Comparison of ENCODE assay signal across 16 mouse cellular contexts in the genomic region with DNA sequence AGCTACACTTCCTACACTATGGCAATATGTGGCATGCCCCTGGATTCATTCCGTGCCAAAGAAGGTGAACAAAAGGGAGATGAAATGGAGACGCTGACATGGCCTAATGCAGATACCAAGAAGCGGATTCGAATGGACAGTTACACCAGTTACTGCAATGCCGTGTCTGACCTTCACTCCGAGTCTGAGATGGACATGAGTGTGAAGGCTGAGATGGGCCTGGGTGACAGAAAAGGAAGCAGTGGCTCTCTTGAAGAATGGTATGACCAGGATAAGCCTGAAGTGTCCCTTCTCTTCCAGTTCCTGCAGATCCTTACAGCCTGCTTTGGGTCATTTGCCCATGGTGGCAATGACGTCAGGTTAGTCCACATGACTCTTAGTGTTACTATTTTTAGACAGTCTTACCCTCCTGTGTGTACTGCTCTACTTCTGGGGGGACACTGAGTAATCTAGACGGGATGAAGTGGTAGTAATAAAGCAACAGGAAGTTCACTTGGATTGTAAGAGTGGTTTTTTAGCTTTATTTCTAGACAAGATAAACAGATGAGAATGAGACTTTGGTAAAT. TPM values are rescaled to one million over a fixed set of nuclear protein-coding genes. Genes with fewer than 3 reads are reported as not detected.
A peak's percentile ranks its signal among the peaks of the same experiment; 100 is the strongest.
DNase-seq lines count a peak whose midpoint lies in the region; ATAC-seq and TF ChIP-seq lines count a peak whose summit lies in the region.
"Had no signal": no experiment of that assay in that cellular context is flagged by ENCODE, and none has a peak within 500 bp of the region (broad histone marks: within the 10 kb centered on the region; RNA-seq: fewer than 3 reads in every experiment).

No protein-coding gene starts in this region.

- TF ChIP-seq CTCF in heart, adult 2 months (IDR thresholded peaks at IDR 0.05): no peak
- no peak for TF ChIP-seq CTCF in heart, postnatal 0 days (IDR thresholded peaks at IDR 0.05; ENCODE audit: low read depth)

- intact Hi-C loops in heart, adult 2 months (cut with DNase I): no loop called here
- intact Hi-C loops in heart, postnatal 25 days (cut with DNase I): no loop called here

- H3K4me2 ChIP-seq in midbrain, embryonic 11.5 days: no peak overlapping the region
- H3K4me2 ChIP-seq in midbrain, embryonic 14.5 days (ENCODE audit: low read length): no peak overlapping the region
- no peak overlapping the region for H3K4me2 ChIP-seq in heart, postnatal 0 days (ENCODE audit: low read depth, low read length)
- H3K4me2 ChIP-seq: hindbrain, embryonic 13.5 days; intestine, embryonic 15.5 days; kidney, embryonic 15.5 days; neural tube, embryonic 12.5 days had no signal

- no peak for TF ChIP-seq POLR2A in heart, adult 2 months (IDR thresholded peaks at IDR 0.05; ENCODE audit: insufficient read depth, low read depth, low read length)

- TF ChIP-seq EP300 in heart, adult 2 months (IDR thresholded peaks at IDR 0.05; ENCODE audit: insufficient read depth, low read depth, low read length): no peak
- no peak for TF ChIP-seq EP300 in heart, postnatal 0 days (IDR thresholded peaks at IDR 0.05; ENCODE audit: low read depth)

- no peaks in the 10 kb centered on the region for H3K27me3 ChIP-seq in heart, adult 2 months (ENCODE audit: control insufficient read depth, insufficient read depth, low read length)
- H3K27me3 ChIP-seq in midbrain, embryonic 11.5 days (ENCODE audit: control insufficient read depth, insufficient read depth, low read length): no peaks in the 10 kb centered on the region
- no peaks in the 10 kb centered on the region for H3K27me3 ChIP-seq in midbrain, embryonic 14.5 days (ENCODE audit: control insufficient read depth, insufficient read depth, low read length)
- no peaks in the 10 kb centered on the region for H3K27me3 ChIP-seq in heart, postnatal 0 days (ENCODE audit: control insufficient read depth, insufficient read depth, low read length)
- H3K27me3 ChIP-seq: hindbrain, embryonic 13.5 days; intestine, embryonic 15.5 days; kidney, embryonic 15.5 days; neural tube, embryonic 12.5 days had no signal

- no peak overlapping the region for H3K9ac ChIP-seq in heart, adult 2 months (ENCODE audit: low read depth, low read length)
- no peak overlapping the region for H3K9ac ChIP-seq in midbrain, embryonic 11.5 days (ENCODE audit: low read length)
- H3K9ac ChIP-seq in midbrain, embryonic 14.5 days (replicated peaks; ENCODE audit: low read length): no peak overlapping the region
- H3K9ac ChIP-seq in heart, postnatal 0 days (replicated peaks; ENCODE audit: low read depth, low read length): no peak overlapping the region
- H3K9ac ChIP-seq: hindbrain, embryonic 13.5 days; intestine, embryonic 15.5 days; kidney, embryonic 15.5 days; neural tube, embryonic 12.5 days had no signal

- peaks cover 3% of the 10 kb centered on the region; the same call in 1 of the 2 replicates for H3K4me1 ChIP-seq in heart, adult 2 months (ENCODE audit: control insufficient read depth, insufficient read depth, low read length)
- no peaks in the 10 kb centered on the region for H3K4me1 ChIP-seq in midbrain, embryonic 11.5 days (ENCODE audit: control insufficient read depth, insufficient read depth, low read length)
- H3K4me1 ChIP-seq in midbrain, embryonic 14.5 days (ENCODE audit: control insufficient read depth, insufficient read depth, low read length): no peaks in the 10 kb centered on the region
- H3K4me1 ChIP-seq in heart, postnatal 0 days (ENCODE audit: control insufficient read depth, insufficient read depth): peaks cover 16% of the 10 kb centered on the region
- H3K4me1 ChIP-seq: hindbrain, embryonic 13.5 days; intestine, embryonic 15.5 days; kidney, embryonic 15.5 days; neural tube, embryonic 12.5 days had no signal

- H3K79me2 ChIP-seq in heart, adult 2 months (replicated peaks; ENCODE audit: control insufficient read depth, insufficient read depth, low read length): no peaks in the 10 kb centered on the region

- H3K36me3 ChIP-seq in heart, adult 2 months (ENCODE audit: control insufficient read depth, insufficient read depth, low read length): peaks cover 26% of the 10 kb centered on the region
- peaks cover 35% of the 10 kb centered on the region for H3K36me3 ChIP-seq in midbrain, embryonic 11.5 days (ENCODE audit: control insufficient read depth, insufficient read depth, low read length)
- peaks cover 91% of the 10 kb centered on the region for H3K36me3 ChIP-seq in midbrain, embryonic 14.5 days (ENCODE audit: control insufficient read depth, insufficient read depth, low read length)
- peaks cover 86% of the 10 kb centered on the region for H3K36me3 ChIP-seq in heart, postnatal 0 days (replicated peaks; ENCODE audit: control insufficient read depth, insufficient read depth, low read length)

- H3K9me3 ChIP-seq in midbrain, embryonic 11.5 days (ENCODE audit: control insufficient read depth, low read length): no peaks in the 10 kb centered on the region
- H3K9me3 ChIP-seq in midbrain, embryonic 14.5 days (ENCODE audit: control insufficient read depth, low read length): no peaks in the 10 kb centered on the region
- no peaks in the 10 kb centered on the region for H3K9me3 ChIP-seq in heart, postnatal 0 days (replicated peaks; ENCODE audit: control insufficient read depth, low read length)
- H3K9me3 ChIP-seq: hindbrain, embryonic 13.5 days; intestine, embryonic 15.5 days; kidney, embryonic 15.5 days; neural tube, embryonic 12.5 days had no signal

- H3K27ac ChIP-seq in heart, adult 2 months: peak overlapping the region; percentile 28
- no peak overlapping the region for H3K27ac ChIP-seq in midbrain, embryonic 11.5 days (ENCODE audit: low read depth, low read length)
- no peak overlapping the region for H3K27ac ChIP-seq in midbrain, embryonic 14.5 days (replicated peaks; ENCODE audit: low read depth, low read length)
- peak overlapping the region; percentile 3; the same call in 1 of the 2 replicates for H3K27ac ChIP-seq in heart, postnatal 0 days (ENCODE audit: low read depth)
- H3K27ac ChIP-seq: hindbrain, embryonic 13.5 days; intestine, embryonic 15.5 days; kidney, embryonic 15.5 days; neural tube, embryonic 12.5 days had no signal

- 63% methylated on average over 8 of the region's 8 CpGs for WGBS in heart, adult 2 months
- 94% methylated on average over 8 of the region's 8 CpGs for WGBS in midbrain, embryonic 11.5 days
- 95% methylated on average over 8 of the region's 8 CpGs for WGBS in midbrain, embryonic 14.5 days
- WGBS in heart, postnatal 0 days: 57% methylated on average over 8 of the region's 8 CpGs

- no peak overlapping the region for H3K4me3 ChIP-seq in heart, adult 2 months
- H3K4me3 ChIP-seq in midbrain, embryonic 11.5 days (ENCODE audit: low read depth, low read length): no peak overlapping the region
- no peak overlapping the region for H3K4me3 ChIP-seq in midbrain, embryonic 14.5 days (replicated peaks; ENCODE audit: low read depth, low read length)
- H3K4me3 ChIP-seq in heart, postnatal 0 days (ENCODE audit: low read depth, low read length): no peak overlapping the region
- H3K4me3 ChIP-seq: hindbrain, embryonic 13.5 days; intestine, embryonic 15.5 days; kidney, embryonic 15.5 days; neural tube, embryonic 12.5 days had no signal

- no peak for ATAC-seq in midbrain, embryonic 11.5 days (ENCODE audit: low FRiP score)
- ATAC-seq in midbrain, embryonic 14.5 days (ENCODE audit: low FRiP score, low TSS enrichment): no peak
- ATAC-seq in heart, postnatal 0 days (ENCODE audit: insufficient read depth, low read depth): peak; percentile 69
- ATAC-seq: intestine, embryonic 15.5 days had no signal

- DNase-seq in heart, adult 2 months: no peak
- no peak for DNase-seq in heart, postnatal 25 days (ENCODE audit: low spot score)
- DNase-seq in midbrain, embryonic 11.5 days (ENCODE audit: low spot score, missing footprints): peak; percentile 68
- no peak for DNase-seq in midbrain, embryonic 14.5 days
- DNase-seq in heart, postnatal 0 days (ENCODE audit: low spot score): peak; percentile 61
- no peak for DNase-seq in testis, postnatal 14 days (ENCODE audit: low spot score)
- DNase-seq in kidney, adult 11 months: no peak
- DNase-seq: adrenal gland, postnatal 36 days; cerebellum, adult 9-10 months; gastrocnemius, postnatal 25 days; layer of hippocampus, postnatal 36 days; lung, postnatal 4 days had no signal

RNA-seq across cellular contexts. Expression of gene Slc20a1, which starts 9.7 kb away (rescaled TPM):
- total RNA-seq in heart, adult 2 months (2021): 10 to 100 TPM; 10.1 to 15.9 TPM
- 14.7 and 24.7 TPM in 2 replicates for polyA plus RNA-seq in heart, adult 2 months (2012; rRNA removed)
- 10 to 100 TPM; 11.3 to 12.4 TPM for total RNA-seq in heart, postnatal 25 days (2021)
- polyA plus RNA-seq in midbrain, embryonic 11.5 days (2014; fragmentation: Nextera tagmentation; extraction: Ambion mirVana): 53.3 and 62.5 TPM in 2 replicates
- polyA plus RNA-seq in midbrain, embryonic 14.5 days (2014; fragmentation: Nextera tagmentation; extraction: Ambion mirVana): 42.0 and 59.0 TPM in 2 replicates
- 37.1 and 46.8 TPM in 2 replicates for total RNA-seq in heart, postnatal 0 days (2014; rRNA removed; ENCODE audit: low replicate concordance)
- 7.0 and 8.7 TPM in 2 replicates for polyA plus RNA-seq in heart, postnatal 0 days (2015; fragmentation: Nextera tagmentation; extraction: Ambion mirVana)

Comparison
In these comparisons a context has a peak if more than half of its experiments do, and no peak if none do; other contexts are left out.
1. DNase-seq: peak in midbrain, embryonic 11.5 days (single experiment) and heart, postnatal 0 days (single experiment); none in heart, adult 2 months (0 of 2), heart, postnatal 25 days (single experiment), midbrain, embryonic 14.5 days (single experiment), testis, postnatal 14 days (single experiment) and kidney, adult 11 months (single experiment).
2. H3K27ac ChIP-seq: peak in heart, adult 2 months (single experiment) and heart, postnatal 0 days (single experiment); none in midbrain, embryonic 11.5 days (single experiment) and midbrain, embryonic 14.5 days (single experiment).